Mouse (Mus musculus): ENCODE data around the gene Cdh4.

The Cdh4 gene

GRCm38 (mm10) chr2:179688976-179689375, 246.7 kb downstream of the Cdh4 start:
- DNase-seq = peak in 1 of 2 experiments; percentile 12

DNA sequence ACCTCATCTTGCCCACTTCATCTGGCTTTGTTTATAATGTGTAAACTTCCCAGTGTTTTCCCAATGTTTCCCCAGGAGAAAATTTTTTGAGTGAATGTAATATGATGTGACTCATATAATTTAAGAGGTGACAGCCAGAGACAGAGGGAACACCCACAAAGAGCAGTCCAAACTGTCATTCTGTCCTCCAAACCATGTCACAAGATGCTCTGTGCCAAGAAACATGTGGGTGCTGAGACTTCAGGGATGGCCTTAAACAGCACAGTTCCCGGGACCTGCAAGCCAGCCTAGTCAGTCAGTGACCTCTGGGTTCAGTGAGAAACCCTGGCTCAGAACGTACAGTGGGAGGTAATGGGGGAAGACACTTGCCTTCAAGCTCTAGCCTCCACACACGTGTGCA, 247.5 kb downstream of the Cdh4 start:
- DNase-seq = no peak

- no peak for DNase-seq
Measured at GRCm38 (mm10) chr2:179690571-179690970, 248.3 kb downstream of the Cdh4 start.

DNA sequence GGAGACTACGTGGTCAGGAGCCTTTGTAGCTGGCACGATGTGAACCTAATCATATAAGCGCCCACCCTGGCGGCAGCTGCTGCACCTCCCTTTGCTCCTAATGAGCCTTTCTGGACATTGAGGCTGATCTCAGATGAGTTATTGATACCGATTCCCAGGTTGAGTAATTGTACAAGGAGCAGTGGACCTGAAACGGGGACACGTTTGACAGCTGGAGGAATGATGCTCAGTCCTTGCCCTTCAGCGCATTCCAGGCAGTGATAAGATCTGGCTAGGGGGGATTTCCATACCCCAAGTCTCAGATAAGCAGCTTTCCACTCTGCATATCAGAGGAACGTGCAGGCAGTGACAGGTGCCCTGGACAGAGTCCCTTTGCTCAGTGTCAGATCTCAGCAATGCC, 252.7 kb downstream of the Cdh4 start:
- DNase-seq = no peak

DNA sequence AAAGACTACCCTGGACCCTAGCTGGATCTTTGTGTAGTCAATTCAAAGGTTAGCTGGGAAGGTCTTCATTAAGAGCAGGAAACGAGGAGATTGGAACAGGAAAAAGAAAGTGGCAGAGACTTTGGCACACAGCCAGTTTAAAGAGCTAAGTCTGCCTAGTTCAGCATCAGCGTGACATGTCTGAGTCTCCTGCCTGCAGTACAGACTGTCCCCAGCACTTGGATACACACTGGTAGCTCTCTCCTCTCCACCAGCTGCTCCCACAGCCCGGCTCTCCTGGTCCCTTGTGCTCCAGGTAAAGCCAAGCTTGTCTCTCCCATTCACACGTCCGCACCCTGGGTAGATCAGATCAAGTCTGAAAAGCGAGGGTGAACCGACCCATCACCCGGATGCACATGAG, 255.4 kb downstream of the Cdh4 start:
- DNase-seq = no peak

DNA sequence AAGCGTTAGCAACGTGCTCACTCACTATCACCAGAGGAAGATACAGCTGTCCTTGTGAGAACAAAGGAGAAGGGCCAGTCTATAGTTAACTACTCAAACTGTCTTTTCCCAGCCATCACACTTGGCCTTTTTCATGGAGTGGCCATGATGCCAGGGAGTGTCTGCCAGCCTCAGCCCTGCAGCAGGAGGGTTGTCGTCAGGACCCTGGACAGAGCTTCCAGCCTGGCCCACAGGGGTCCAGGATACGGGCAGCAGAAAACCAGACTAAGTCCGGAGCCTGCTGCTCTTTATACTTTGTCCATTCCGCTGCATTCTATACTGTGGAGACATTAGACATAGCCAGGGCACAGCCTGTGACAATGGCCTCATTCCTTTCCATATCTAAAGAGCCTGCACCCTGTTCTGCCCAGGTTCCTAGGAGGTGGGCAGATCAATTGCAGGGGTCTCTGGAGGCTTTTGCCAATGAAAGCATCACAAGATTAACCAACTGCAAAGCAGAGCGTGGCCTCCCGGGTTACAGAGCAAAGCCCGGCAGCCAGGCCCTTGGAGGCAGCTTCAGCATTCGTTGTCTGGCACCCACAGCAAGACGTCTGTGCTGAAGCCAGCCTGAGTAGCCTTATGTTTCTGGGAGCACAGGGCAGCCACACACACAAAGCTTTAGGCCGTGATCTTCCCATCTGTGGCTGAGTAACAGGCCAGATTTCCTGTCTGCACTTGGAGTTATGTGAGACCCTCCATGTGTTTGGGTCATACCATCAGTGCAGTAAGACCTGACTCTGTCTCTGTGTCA, 256.2 kb downstream of the Cdh4 start:
- no peak for DNase-seq

DNA sequence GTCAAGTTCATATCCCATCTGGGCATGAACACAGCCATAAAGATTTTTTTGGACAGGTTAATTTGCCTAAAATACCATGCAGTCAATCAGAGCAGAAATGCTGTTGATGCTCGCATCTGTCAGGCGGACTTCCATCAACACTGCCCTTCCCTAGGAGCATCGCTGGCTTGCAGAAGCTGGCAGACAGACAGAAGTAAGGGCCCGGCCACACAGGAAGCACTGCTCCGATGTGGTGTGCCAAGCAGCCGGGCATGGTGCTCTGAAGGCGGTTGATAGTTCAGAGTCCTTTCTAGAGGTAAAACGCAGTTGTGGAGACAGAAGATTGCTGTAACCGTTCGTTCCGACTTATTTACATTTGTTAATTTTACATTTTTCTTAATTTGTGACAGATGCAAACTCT, 262.8 kb downstream of the Cdh4 start:
- DNase-seq = no peak

GRCm38 (mm10) chr2:179705461-179705860, 263.2 kb downstream of the Cdh4 start:
- DNase-seq = no peak

DNA sequence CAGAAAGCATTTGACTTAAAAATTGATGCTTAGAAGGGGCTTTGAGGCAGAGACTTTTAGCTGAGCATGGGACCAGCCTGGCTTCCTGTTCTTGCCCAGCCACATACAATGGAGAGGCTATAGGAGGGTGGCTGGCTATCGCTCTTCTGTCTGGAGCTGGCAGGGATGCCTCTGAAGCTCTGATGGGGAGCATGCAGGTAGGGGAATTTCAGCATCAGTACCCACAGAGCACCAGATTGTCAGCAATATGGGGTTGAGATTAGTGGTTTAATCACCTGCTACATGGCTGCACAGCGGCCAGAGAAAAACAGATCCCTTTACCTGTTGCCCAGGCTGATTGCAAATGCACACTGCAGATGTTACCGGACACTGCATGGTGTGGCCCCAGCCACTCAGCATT, 264.4 kb downstream of the Cdh4 start:
- no peak for DNase-seq

GRCm38 (mm10) chr2:179709111-179709510, 266.9 kb downstream of the Cdh4 start:
- no peak for DNase-seq

GRCm38 (mm10) chr2:179712690-179713089, 270.5 kb downstream of the Cdh4 start:
- DNase-seq = no peak

DNA sequence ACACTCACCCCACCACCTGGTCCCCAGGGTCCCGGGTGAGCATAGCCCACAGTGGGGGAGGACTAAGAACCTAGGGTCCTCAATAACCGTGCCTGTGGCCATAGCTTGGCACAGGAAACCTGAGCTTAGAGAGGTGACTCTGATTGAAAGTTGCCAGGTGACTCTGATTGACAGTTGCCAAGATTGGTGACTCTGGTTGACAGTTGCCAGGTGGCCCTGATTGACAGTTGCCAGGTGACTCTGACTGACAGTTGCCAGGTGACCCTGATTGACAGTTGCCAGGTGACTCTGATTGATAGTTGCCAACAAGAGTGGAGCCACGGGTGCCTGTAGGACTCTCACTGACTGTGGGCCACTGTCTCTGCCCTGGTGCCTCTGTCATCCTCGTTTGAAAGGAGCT, 271.1 kb downstream of the Cdh4 start:
- no peak for DNase-seq

GRCm38 (mm10) chr2:179714145-179714544, 271.9 kb downstream of the Cdh4 start:
- DNase-seq = no peak

DNA sequence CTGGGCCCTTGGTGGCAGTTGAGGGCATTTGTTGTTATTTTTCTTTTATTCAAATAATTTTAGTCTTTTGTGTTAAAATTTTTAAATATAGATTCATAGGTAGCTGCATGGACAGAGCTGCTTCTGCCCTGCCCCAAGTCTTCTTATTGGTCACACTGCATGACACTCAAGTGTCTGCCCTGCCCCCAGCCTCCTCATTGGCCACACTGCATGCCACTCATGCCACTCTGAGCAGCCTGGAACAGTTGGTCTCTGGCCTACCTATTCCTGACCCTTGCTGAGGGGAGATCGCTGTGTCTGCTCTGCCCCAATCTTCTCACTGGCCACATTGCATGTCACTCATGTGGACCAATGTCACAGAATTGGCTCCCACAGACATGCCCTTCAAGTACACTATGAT, 273.1 kb downstream of the Cdh4 start:
- no peak for DNase-seq

- no peak for DNase-seq
Measured at GRCm38 (mm10) chr2:179720366-179720765, 278.1 kb downstream of the Cdh4 start.

DNA sequence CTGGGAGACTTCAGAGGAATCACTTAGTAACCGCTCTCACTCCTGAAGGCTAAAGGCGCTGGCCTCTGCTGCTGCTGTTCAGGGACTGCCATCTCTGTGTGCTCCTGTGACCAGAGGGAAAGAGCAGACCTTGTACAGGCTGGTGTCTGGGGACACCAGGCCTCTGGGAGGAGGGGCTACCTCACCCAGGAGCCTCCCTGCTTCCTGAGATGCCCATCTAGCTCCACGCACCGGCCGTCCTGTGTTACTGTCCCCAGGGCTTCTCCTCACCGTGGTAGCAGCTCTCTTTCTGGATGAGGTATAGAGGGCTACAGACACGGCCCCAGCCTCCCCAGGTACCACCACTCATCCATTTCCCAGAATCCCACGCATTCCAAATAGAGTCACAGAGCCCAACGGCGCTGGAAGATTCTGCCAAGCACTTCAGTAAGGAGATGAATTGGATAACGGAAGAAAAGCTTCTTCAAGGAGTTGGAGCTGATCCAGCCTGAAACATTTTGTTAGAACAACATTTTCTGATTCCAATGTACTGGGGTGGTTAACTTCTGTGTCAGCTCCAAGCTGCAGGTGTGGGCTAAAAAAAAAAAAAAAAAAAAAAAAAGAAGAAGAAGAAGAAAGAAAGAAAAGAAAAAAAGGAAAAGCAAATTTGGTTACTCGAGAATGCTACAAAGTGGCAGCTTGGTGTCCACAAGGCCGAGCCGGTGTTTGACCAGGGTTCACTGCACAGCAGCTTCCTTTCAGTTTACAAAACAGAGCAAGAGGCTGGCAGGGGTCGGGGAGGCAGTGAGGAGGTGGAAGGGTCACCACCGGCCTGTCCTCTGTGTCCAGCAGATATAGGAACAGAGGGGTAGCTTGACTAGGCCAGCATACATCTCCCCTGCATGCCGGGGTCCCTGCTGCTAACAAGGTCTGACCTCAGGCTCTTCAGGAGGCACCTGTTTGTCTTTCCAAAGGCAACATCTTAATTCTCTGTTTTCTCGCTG, 279.6 kb downstream of the Cdh4 start:
- no peak for DNase-seq

DNA sequence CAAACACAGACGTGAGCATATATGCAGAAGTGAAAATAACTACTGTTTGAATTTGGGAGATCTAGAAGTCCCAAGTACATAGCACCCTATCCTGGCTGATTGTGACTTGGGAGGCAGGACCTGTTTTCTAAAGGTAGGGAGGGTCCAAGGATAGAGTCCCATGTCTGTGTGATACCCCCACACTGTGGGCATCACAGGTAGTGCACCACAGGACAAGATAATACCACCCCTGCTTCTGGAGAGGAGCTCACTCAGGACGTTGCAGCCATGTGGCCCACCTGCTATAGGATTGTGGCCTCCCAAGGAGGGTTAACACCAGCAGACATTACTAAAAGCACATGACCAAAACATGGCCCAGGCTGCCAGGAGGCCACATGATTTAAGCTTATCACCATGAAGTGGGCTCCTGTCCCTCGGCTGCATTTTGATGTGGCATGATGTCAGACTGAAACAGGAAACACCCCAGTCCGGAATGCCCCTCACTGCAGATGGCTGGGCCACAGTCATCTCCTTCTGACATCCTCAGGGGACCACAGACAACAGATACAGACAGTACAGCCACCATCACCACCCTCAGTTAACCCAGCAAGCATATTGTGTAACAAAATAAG, 280.6 kb downstream of the Cdh4 start:
- no peak for DNase-seq

GRCm38 (mm10) chr2:179723401-179723800, 281.2 kb downstream of the Cdh4 start:
- no peak for DNase-seq

DNA sequence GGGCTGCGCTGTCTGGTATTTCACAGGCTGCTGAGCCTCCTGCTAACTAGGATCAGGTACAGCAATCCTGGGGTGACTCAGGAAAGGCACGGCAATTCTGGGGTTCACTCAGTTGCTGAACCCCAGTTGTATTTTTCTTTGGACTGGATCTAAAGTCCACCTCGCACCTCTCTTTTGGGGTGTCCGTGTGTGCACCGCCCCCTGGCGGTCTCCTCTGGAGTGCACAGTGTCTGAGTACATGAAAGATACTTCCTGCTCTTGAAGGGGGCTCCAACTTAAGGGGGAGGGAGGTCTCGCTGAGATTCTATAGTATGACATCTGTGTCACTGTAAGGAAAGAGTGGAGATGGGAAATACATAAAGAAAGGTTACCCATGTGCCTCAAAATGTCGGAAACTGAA, 286.8 kb downstream of the Cdh4 start:
- peak in 1 of 2 experiments; percentile 13 for DNase-seq

DNA sequence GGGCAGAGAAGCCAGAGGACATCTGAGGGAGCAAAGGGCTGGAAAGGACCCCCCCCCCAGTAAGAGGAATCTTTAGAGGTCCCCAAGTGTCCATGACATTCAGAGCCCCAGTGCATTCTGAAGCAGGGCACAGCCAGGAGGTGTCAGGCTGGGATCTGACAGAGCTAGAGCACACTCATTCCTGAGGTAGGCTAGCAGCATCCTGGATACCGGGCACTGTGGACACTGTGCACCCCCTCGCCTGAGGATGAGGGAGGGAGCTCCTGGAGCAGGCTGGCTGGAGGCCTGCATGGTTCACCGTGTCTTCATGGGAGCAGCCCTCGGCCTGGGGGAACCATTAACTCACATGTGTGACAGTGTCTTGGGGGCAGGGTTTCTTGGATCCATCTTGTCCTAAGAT, 287.6 kb downstream of the Cdh4 start:
- DNase-seq = no peak

GRCm38 (mm10) chr2:179733141-179733831, 291.1 kb downstream of the Cdh4 start:
- DNase-seq = no peak

DNA sequence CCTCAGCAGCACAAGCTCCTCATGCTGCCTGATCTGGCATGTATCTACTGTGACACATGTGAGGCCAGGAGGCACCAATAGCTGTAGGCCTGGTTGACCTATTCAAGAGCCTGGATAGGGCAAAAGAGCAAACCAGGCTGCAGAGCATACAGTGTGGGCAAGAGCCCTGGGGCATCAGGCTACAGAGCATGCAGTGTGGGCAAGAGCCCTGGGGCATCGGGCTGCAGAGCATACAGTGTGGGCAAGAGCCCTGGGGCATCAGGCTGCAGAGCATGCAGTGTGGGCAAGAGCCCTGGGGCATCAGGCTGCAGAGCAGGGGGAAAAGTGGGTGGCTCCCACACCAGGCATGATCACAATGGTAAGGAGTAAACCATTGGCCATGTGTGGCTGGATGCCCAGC, 300.2 kb downstream of the Cdh4 start:
- no peak for DNase-seq

- DNase-seq = no peak
Measured at GRCm38 (mm10) chr2:179742828-179743227, 300.6 kb downstream of the Cdh4 start.
